Mouse (Mus musculus) embryonic facial prominence, embryonic 13.5 days (tissue): ENCODE measurements around the gene Egfem1. TPM values are rescaled to one million over a fixed set of nuclear protein-coding genes. Genes with fewer than 3 reads are reported as not detected.

Experiments
- ATAC-seq: fragments of 200-750 bp; cut with Nextera tagmentation; 2 replicates; pipeline ENCODE4 v1.8.0; 2017; ENCODE audit warnings: low read depth; ENCODE audit not compliant: insufficient number of reproducible peaks, insufficient read depth, low FRiP score, low TSS enrichment
- H3K27ac ChIP-seq: fragments of 300-500 bp; sonication (generic); 2 replicates; pipeline ENCODE4 v1.5.1; 2015; ENCODE audit warnings: moderate library complexity, mild to moderate bottlenecking, inconsistent platforms
- H3K27me3 ChIP-seq: fragments of 300-500 bp; sonication (generic); 2 replicates; pipeline ENCODE4 v1.6.1; 2015; ENCODE audit warnings: mild to moderate bottlenecking, inconsistent platforms
- H3K36me3 ChIP-seq: fragments of 300-500 bp; sonication (generic); 2 replicates; pipeline ENCODE4 v1.6.1; 2015; ENCODE audit warnings: mild to moderate bottlenecking, inconsistent platforms
- H3K4me1 ChIP-seq: fragments of 300-500 bp; sonication (generic); 2 replicates; pipeline ENCODE4 v1.6.1; 2015; ENCODE audit warnings: inconsistent platforms
- H3K4me2 ChIP-seq: fragments of 300-500 bp; sonication (generic); 2 replicates; pipeline ENCODE4 v1.6.1; 2015; ENCODE audit warnings: moderate library complexity, mild to moderate bottlenecking, inconsistent platforms
- H3K4me3 ChIP-seq: fragments of 300-500 bp; sonication (generic); 2 replicates; pipeline ENCODE4 v1.5.1; 2015; ENCODE audit warnings: mild to moderate bottlenecking, inconsistent platforms
- H3K9ac ChIP-seq: fragments of 300-500 bp; sonication (generic); 2 replicates; pipeline ENCODE4 v1.6.1; 2015; ENCODE audit warnings: mild to moderate bottlenecking, inconsistent platforms
- H3K9me3 ChIP-seq: fragments of 300-500 bp; sonication (generic); 2 replicates; pipeline ENCODE4 v1.6.1; 2016; ENCODE audit warnings: inconsistent platforms
- WGBS: fragments of 180-500 bp; shearing (Covaris S2); methylation state at CpG from one replicate; pipeline ENCODE4 v1.1.7; 2015; ENCODE audit warnings: mixed read lengths; 5-methylcytosine and 5-hydroxymethylcytosine counted together
- polyA plus RNA-seq: library from polyadenylated mRNA; unstranded; fragments of >200 nt; fragmentation: Nextera tagmentation; extraction: Ambion mirVana; gene quantifications from 2 replicates; pipeline ENCODE4 v1.2.1, GENCODE M21; 2015

Gene Egfem1
- polyA plus RNA-seq = 1.4 and 3.7 TPM in 2 replicates

- 8% methylated on average over 12 of the region's 12 CpGs for WGBS
- Histone ChIP-seq H3K9me3 (no peaks in the 10 kb centered on the region), H3K4me3 (peak within 1 kb of the TSS; percentile 51), H3K27me3 (peaks cover 81% of the 10 kb centered on the region), H3K36me3 (no peaks in the 10 kb centered on the region), H3K9ac (peak within 1 kb of the TSS; percentile 51; the same call in 1 of the 2 replicates), H3K4me2 (peak within 1 kb of the TSS; percentile 94), H3K4me1 (peaks cover 20% of the 10 kb centered on the region), H3K27ac (no peak within 1 kb of the TSS)
- no peak for ATAC-seq
These were observed at the start of gene Egfem1 for GRCm38 (mm10) chr3:29081952-29082295. Gene Egfem1, plus strand, starts transcription at chr3:29082023.

GRCm38 (mm10) chr3:29033107-29033506 lies 48.7 kb upstream of the Egfem1 start:
- no peak for ATAC-seq
- no peak overlapping the region for H3K9ac ChIP-seq
- H3K4me1 ChIP-seq = no peaks in the 10 kb centered on the region
- no peaks in the 10 kb centered on the region for H3K9me3 ChIP-seq
- H3K4me3 ChIP-seq = no peak overlapping the region
- peaks cover 4% of the 10 kb centered on the region; the same call in 1 of the 2 replicates for H3K27me3 ChIP-seq
- no peak overlapping the region for H3K27ac ChIP-seq
- no peaks in the 10 kb centered on the region for H3K36me3 ChIP-seq
- WGBS = 82% methylated on average over 2 of the region's 2 CpGs
- H3K4me2 ChIP-seq = no peak overlapping the region

GRCm38 (mm10) chr3:29036146-29036545 lies 45.7 kb upstream of the Egfem1 start:
- no peaks in the 10 kb centered on the region for H3K36me3 ChIP-seq
- no peak for ATAC-seq
- H3K9ac ChIP-seq = no peak overlapping the region
- H3K4me3 ChIP-seq = no peak overlapping the region
- 3% methylated on average over 3 of the region's 3 CpGs for WGBS
- peaks cover 5% of the 10 kb centered on the region for H3K9me3 ChIP-seq
- H3K4me1 ChIP-seq = no peaks in the 10 kb centered on the region
- no peak overlapping the region for H3K27ac ChIP-seq
- no peak overlapping the region for H3K4me2 ChIP-seq
- peaks cover 4% of the 10 kb centered on the region; the same call in 1 of the 2 replicates for H3K27me3 ChIP-seq

DNA sequence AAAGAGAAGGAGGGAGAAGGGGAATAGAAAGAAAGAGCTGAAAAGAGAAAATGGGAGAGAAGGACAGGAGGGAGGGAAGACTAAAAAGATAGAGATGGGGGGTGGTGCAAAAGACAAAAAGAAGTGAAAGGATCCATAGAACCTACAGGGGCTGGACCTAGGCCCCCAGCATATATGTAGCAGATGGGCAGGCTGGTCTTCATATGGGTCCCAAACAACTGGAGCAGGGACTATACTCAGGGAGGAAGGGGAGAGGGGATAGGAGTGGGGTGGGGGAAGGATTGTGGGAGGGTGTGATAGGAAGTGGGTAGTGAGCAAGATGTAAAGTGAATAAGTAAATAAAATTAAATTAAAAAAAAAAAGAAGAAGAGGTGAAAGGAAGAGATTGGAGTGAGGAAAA lies 45.2 kb upstream of the Egfem1 start:
- ATAC-seq = no peak
- Histone ChIP-seq H3K9me3 (peaks cover 5% of the 10 kb centered on the region), H3K27ac (no peak overlapping the region), H3K9ac (no peak overlapping the region), H3K4me2 (no peak overlapping the region), H3K4me1 (no peaks in the 10 kb centered on the region), H3K36me3 (no peaks in the 10 kb centered on the region), H3K27me3 (peaks cover 4% of the 10 kb centered on the region; the same call in 1 of the 2 replicates), H3K4me3 (no peak overlapping the region)

- H3K36me3 ChIP-seq = no peaks in the 10 kb centered on the region
- ATAC-seq = no peak
- WGBS = 76% methylated on average over 7 of the region's 7 CpGs
These were observed 41.8 kb upstream of the Egfem1 start for GRCm38 (mm10) chr3:29040064-29040463.

GRCm38 (mm10) chr3:29046281-29046680 lies 35.5 kb upstream of the Egfem1 start:
- Histone ChIP-seq H3K4me3 (no peak overlapping the region), H3K27me3 (no peaks in the 10 kb centered on the region), H3K9me3 (no peaks in the 10 kb centered on the region), H3K36me3 (no peaks in the 10 kb centered on the region), H3K4me1 (no peaks in the 10 kb centered on the region), H3K4me2 (no peak overlapping the region), H3K9ac (no peak overlapping the region), H3K27ac (no peak overlapping the region)
- 69% methylated on average over 5 of the region's 5 CpGs for WGBS
- ATAC-seq = no peak

More at GRCm38 (mm10) chr3:29040064-29040463, 41.8 kb upstream of the Egfem1 start:
- Histone ChIP-seq H3K27ac (no peak overlapping the region), H3K4me2 (no peak overlapping the region), H3K4me1 (no peaks in the 10 kb centered on the region), H3K27me3 (peaks cover 4% of the 10 kb centered on the region; the same call in 1 of the 2 replicates), H3K9me3 (peaks cover 5% of the 10 kb centered on the region), H3K4me3 (no peak overlapping the region), H3K9ac (no peak overlapping the region)

GRCm38 (mm10) chr3:29047273-29047932 lies 34.4 kb upstream of the Egfem1 start:
- no peak overlapping the region for H3K27ac ChIP-seq
- no peak overlapping the region for H3K9ac ChIP-seq
- ATAC-seq = no peak
- no peaks in the 10 kb centered on the region for H3K9me3 ChIP-seq
- H3K4me1 ChIP-seq = no peaks in the 10 kb centered on the region
- no peak overlapping the region for H3K4me2 ChIP-seq
- no peak overlapping the region for H3K4me3 ChIP-seq
- no peaks in the 10 kb centered on the region for H3K36me3 ChIP-seq
- 77% methylated on average over 14 of the region's 14 CpGs for WGBS
- H3K27me3 ChIP-seq = no peaks in the 10 kb centered on the region

- no peaks in the 10 kb centered on the region for H3K27me3 ChIP-seq
- ATAC-seq = no peak
- no peaks in the 10 kb centered on the region for H3K36me3 ChIP-seq
- no peak overlapping the region for H3K27ac ChIP-seq
- WGBS = 47% methylated on average over 4 of the region's 4 CpGs
- H3K4me2 ChIP-seq = no peak overlapping the region
- H3K4me3 ChIP-seq = no peak overlapping the region
- no peaks in the 10 kb centered on the region for H3K9me3 ChIP-seq
- no peak overlapping the region for H3K9ac ChIP-seq
- H3K4me1 ChIP-seq = no peaks in the 10 kb centered on the region
These were observed 18.7 kb upstream of the Egfem1 start for GRCm38 (mm10) chr3:29063156-29063555.

DNA sequence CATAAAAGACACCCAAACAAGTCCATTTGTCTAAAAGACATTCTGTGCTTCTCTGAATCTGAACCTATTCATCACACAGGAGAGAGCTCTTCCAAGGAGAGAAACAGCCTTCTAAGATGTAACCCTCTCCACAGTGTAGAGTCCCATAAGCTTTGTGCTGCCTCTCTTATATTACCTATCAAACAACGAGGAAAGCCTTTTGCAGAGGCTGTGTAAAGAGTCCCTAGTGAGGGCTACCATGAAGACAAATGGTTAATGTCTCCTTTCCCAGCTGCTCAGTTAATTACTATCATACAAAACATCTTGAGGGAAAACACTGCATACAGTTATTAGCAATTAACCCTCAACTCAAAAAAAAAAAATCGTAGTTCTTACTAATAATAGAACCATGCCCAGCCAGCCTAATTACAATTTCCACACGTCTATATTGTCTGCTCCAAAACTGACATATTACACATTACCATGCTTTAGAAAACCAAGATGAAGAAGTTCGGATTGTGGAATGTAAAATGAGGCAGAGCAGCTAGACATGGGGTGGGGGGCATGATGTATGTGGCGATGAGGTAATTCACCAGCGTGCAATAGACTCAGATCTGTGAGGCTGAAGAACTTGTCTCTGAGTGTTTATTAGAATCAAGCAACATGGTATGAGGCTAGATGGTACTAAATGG lies 13.3 kb upstream of the Egfem1 start:
- H3K36me3 ChIP-seq = no peaks in the 10 kb centered on the region
- H3K4me3 ChIP-seq = no peak overlapping the region
- 77% methylated on average over 6 of the region's 6 CpGs for WGBS
- no peaks in the 10 kb centered on the region for H3K9me3 ChIP-seq
- no peak overlapping the region for H3K9ac ChIP-seq
- ATAC-seq = no peak
- H3K27me3 ChIP-seq = no peaks in the 10 kb centered on the region
- no peak overlapping the region for H3K27ac ChIP-seq
- H3K4me2 ChIP-seq = no peak overlapping the region
- H3K4me1 ChIP-seq = no peaks in the 10 kb centered on the region

DNA sequence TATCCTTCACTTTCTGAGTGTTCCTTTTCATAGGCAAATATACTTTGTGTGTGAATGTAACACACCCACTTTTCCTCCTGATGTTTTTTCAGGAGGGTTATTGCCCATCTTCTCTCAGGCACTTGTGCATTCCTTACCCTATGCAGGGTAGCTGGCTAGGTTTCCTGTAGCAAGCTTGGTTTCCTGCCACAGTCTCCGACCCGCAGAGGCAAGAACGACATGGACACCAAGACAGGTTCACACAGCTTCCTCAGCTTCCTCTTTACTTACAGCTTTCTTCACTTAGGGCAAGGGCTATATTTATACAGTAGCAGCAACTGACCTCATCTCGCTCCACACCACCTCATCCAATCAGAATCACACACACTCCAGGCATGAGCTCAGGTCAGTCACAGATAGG lies 10.5 kb upstream of the Egfem1 start:
- ATAC-seq = no peak
- Histone ChIP-seq H3K27ac (no peak overlapping the region), H3K9me3 (no peaks in the 10 kb centered on the region), H3K27me3 (no peaks in the 10 kb centered on the region), H3K9ac (no peak overlapping the region), H3K4me2 (no peak overlapping the region), H3K4me3 (no peak overlapping the region), H3K4me1 (no peaks in the 10 kb centered on the region), H3K36me3 (no peaks in the 10 kb centered on the region)
- WGBS = 81% methylated on average over 4 of the region's 4 CpGs

DNA sequence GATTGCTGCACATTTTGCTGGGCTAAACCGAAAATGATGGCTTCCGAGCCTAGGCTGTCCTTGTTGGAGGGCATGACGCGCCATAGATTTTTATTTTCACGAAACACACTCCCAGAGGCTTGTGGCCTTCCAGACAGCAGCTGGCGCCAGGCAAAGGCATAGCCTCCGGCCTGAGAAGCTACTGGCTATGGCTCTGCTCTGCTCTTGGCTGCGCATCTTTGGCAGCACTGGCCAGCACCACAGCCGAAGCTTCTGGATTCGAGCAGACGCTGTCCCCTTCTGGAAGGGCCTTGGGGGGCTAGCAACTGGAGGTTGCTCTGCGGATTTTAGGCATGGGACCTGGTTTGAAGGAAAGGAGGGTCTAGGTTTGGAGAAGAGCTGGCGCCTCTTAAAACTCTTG lies 306 bp upstream of the Egfem1 start:
- Histone ChIP-seq H3K36me3 (no peaks in the 10 kb centered on the region), H3K9me3 (no peaks in the 10 kb centered on the region), H3K27ac (no peak overlapping the region), H3K27me3 (peaks cover 79% of the 10 kb centered on the region), H3K4me3 (peak overlapping the region; percentile 51), H3K4me1 (peaks cover 20% of the 10 kb centered on the region), H3K9ac (no peak overlapping the region), H3K4me2 (peak overlapping the region; percentile 94)
- WGBS = 11% methylated on average over 13 of the region's 13 CpGs
- ATAC-seq = no peak
